Mouse (Mus musculus): ENCODE measurements around the gene Zfr.

The Zfr gene

GRCm38 (mm10) chr15:12117242-12118092 is at the start of gene Zfr:
Gene Zfr (plus strand): TSS chr15:12117831.
- CTCF ChIA-PET = interaction anchor here (0.5 kb wide), 1 partner anchor 426 kb away, joined by 5 read pairs; no protein-coding TSS in a partner anchor

- CTCF ChIA-PET = no interaction called here
Measured at GRCm38 (mm10) chr15:12067971-12068370, 49.7 kb upstream of the Zfr start.

GRCm38 (mm10) chr15:12068395-12069218 is 49.0 kb upstream of the Zfr start:
- CTCF ChIA-PET = no interaction called here

- CTCF ChIA-PET = no interaction called here
Measured at GRCm38 (mm10) chr15:12072709-12073336, 44.8 kb upstream of the Zfr start.

GRCm38 (mm10) chr15:12074426-12074825 is 43.2 kb upstream of the Zfr start:
- CTCF ChIA-PET = no interaction called here

GRCm38 (mm10) chr15:12082344-12082743 is 35.3 kb upstream of the Zfr start:
- CTCF ChIA-PET = no interaction called here

GRCm38 (mm10) chr15:12084164-12084563 is 33.5 kb upstream of the Zfr start:
- CTCF ChIA-PET = interaction anchor here (0.6 to 1.1 kb wide), 2 partner anchors 75 to 112 kb away, joined by 4 read pairs; no protein-coding TSS in a partner anchor

- CTCF ChIA-PET = no interaction called here
Measured at GRCm38 (mm10) chr15:12084859-12085258, 32.8 kb upstream of the Zfr start.

- CTCF ChIA-PET = interaction anchor here (1.0 kb wide), 1 partner anchor 107 kb away, joined by 4 read pairs; no protein-coding TSS in a partner anchor
Measured at GRCm38 (mm10) chr15:12087634-12088033, 30.0 kb upstream of the Zfr start.

- CTCF ChIA-PET = interaction anchor here (1.0 kb wide), 1 partner anchor 108 kb away, joined by 4 read pairs; no protein-coding TSS in a partner anchor
Measured at GRCm38 (mm10) chr15:12088091-12088490, 29.5 kb upstream of the Zfr start.

- CTCF ChIA-PET = no interaction called here
Measured at GRCm38 (mm10) chr15:12090087-12090486, 27.5 kb upstream of the Zfr start.

GRCm38 (mm10) chr15:12090981-12091669 is 26.5 kb upstream of the Zfr start:
- CTCF ChIA-PET = interaction anchor here (0.8 kb wide), 1 partner anchor 100 kb away, joined by 3 read pairs; no protein-coding TSS in a partner anchor

- CTCF ChIA-PET = interaction anchor here (0.8 kb wide), 1 partner anchor 100 kb away, joined by 3 read pairs; no protein-coding TSS in a partner anchor
Measured at GRCm38 (mm10) chr15:12091781-12092458, 25.7 kb upstream of the Zfr start.

GRCm38 (mm10) chr15:12093026-12093960 is 24.3 kb upstream of the Zfr start:
- CTCF ChIA-PET = interaction anchor here (0.5 kb wide), 1 partner anchor 57 kb away, joined by 4 read pairs; no protein-coding TSS in a partner anchor

GRCm38 (mm10) chr15:12093961-12094566 is 23.6 kb upstream of the Zfr start:
- CTCF ChIA-PET = interaction anchor here (0.5 to 0.6 kb wide), 3 partner anchors 25 to 122 kb away, joined by 3 to 11 read pairs (median 4); no protein-coding TSS in a partner anchor

- CTCF ChIA-PET = no interaction called here
Measured at GRCm38 (mm10) chr15:12096447-12096846, 21.2 kb upstream of the Zfr start.

- CTCF ChIA-PET = no interaction called here
Measured at GRCm38 (mm10) chr15:12097344-12097743, 20.3 kb upstream of the Zfr start.

- CTCF ChIA-PET = no interaction called here
Measured at GRCm38 (mm10) chr15:12100912-12101311, 16.7 kb upstream of the Zfr start.

GRCm38 (mm10) chr15:12103763-12104162 is 13.9 kb upstream of the Zfr start:
- CTCF ChIA-PET = no interaction called here

All from spleen, embryonic (tissue).